Mouse (Mus musculus) brain, embryonic 14.5 days (tissue): ENCODE data around the gene Ankrd55. TPM values are rescaled to one million over a fixed set of nuclear protein-coding genes. Genes with fewer than 3 reads are reported as not detected.

ENCODE experiments used
- DNase-seq: peaks from one replicate; pipeline ENCODE4 v3.0.0-alpha.2; 2011; ENCODE audit warnings: low read depth
- CTCF ChIP-seq: fragments of 200-500 bp; IDR thresholded peaks from 2 replicates; pipeline ENCODE4 v1.5.1; 2012; ENCODE audit warnings: inconsistent platforms, mild to moderate bottlenecking, moderate library complexity, borderline replicate concordance; ENCODE audit not compliant: insufficient read depth, insufficient read length; ENCODE audit errors: extremely low read depth
- POLR2A ChIP-seq: fragments of 200-500 bp; IDR thresholded peaks from 2 replicates; pipeline ENCODE4 v1.6.1; 2012; ENCODE audit warnings: mild to moderate bottlenecking, inconsistent platforms, borderline replicate concordance; ENCODE audit not compliant: poor library complexity, insufficient read depth, insufficient read length, severe bottlenecking; ENCODE audit errors: extremely low read depth
- polyA plus RNA-seq: library from polyadenylated mRNA; depleted of rRNA; stranded (reverse); fragments of >200 nt; gene quantifications from 2 replicates; pipeline ENCODE4 v1.2.3, GENCODE M21; 2012

Ankrd55 gene
- polyA plus RNA-seq, 1 experiment = 8.5 TPM

GRCm38 (mm10) chr13:112406618-112407017 lies 118.4 kb downstream of the Ankrd55 start:
- no peak for DNase-seq
- TF ChIP-seq POLR2A (no peak), CTCF (no peak)

DNA sequence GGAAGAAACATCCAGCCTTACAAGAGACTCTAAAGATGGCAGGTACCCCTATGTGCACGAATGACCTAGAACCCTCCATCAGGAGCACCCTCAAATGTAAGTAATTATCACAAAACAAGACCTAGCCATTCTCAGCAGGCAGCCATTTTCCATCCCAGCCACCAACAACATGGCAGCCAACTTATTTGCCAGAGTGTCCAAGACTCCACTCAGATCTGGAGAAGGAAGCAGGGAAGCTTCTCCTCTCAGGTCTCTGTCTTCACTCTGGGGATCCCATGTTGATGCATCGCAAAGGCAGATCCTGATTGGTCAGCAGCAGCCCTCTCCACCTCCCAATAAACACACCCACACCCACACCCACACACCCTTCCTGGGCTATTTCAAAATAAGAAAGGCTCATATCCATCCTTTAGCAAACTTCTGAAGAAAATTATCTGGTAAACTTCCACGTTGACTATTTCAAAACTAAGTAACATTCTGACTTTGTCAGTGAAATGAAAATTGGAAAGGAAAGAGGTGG lies 119.0 kb downstream of the Ankrd55 start:
- TF ChIP-seq CTCF (no peak), POLR2A (no peak)
- no peak for DNase-seq

GRCm38 (mm10) chr13:112407776-112408490 lies 119.7 kb downstream of the Ankrd55 start:
- DNase-seq = peak; percentile 15
- TF ChIP-seq CTCF (no peak), POLR2A (no peak)

- TF ChIP-seq CTCF = no peak
- TF ChIP-seq POLR2A = no peak
These were observed 120.5 kb downstream of the Ankrd55 start for GRCm38 (mm10) chr13:112408701-112409100.

GRCm38 (mm10) chr13:112409331-112409730 lies 121.1 kb downstream of the Ankrd55 start:
- DNase-seq = no peak

More at GRCm38 (mm10) chr13:112408701-112409100, 120.5 kb downstream of the Ankrd55 start:
- DNase-seq = no peak

DNA sequence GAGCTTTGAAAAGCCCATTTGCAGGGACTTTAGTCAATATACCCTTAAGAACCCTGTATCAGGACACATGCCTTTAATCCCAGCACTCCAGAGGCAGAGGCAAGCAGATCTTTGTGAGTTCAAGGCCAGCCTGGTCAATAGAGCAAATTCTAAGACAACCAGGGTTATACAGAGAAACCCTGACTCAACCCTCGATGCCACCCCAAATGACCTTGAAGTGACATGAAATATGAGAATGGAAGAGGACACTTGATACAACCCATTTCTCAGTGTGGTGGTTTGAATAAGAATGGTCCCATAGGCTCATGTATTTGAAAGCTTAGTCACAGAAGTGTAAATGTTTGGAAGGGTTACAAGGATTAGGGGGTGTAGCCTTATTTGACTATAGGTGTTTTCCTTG lies 121.6 kb downstream of the Ankrd55 start:
- no peak for DNase-seq
- TF ChIP-seq CTCF (no peak), POLR2A (no peak)

More at GRCm38 (mm10) chr13:112409331-112409730, 121.1 kb downstream of the Ankrd55 start:
- no peak for TF ChIP-seq POLR2A
- no peak for TF ChIP-seq CTCF

- no peak for DNase-seq
- TF ChIP-seq CTCF (no peak), POLR2A (no peak)
These were observed 122.2 kb downstream of the Ankrd55 start for GRCm38 (mm10) chr13:112410461-112410860.

- no peak for TF ChIP-seq CTCF
- no peak for TF ChIP-seq POLR2A
- no peak for DNase-seq
These were observed 123.1 kb downstream of the Ankrd55 start for GRCm38 (mm10) chr13:112411216-112411822.

DNA sequence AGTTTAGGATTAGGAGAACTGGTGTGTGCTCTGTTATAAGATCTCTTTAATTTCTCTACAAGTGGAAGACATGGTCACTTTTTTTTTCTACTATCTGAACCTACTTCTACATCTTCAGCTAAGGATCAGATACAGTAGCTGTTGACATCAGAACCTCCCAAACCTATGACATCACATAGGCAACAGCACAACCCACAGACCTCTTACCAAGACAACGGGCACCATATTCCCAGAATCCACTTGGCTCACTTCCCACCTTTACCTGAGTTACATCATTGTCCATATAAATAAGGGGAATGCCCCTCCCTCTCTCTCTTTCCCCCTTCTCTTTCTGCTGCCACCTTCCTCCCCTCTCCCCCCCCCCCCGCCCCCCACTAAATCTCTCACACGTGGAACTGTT lies 124.0 kb downstream of the Ankrd55 start:
- no peak for DNase-seq
- no peak for TF ChIP-seq CTCF
- TF ChIP-seq POLR2A = no peak

DNA sequence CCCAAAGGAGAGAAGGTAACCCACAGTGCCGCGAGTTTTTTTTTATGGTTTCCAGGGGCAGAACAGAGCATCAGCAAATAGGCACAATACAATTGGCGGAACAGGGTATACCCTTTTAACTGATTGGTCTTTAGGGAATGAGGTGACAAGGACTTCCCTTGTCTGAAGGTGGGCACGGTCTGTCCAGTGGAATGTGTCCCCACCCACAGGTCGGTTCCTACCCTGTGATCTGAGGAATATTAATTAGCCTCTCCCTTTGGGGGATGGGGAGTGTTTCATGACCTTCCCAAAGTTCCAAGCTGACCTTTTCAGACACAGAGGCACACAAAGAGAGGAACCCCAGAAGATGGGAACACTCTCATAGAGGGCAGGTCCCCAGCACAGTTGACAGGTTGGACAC lies 124.6 kb downstream of the Ankrd55 start:
- TF ChIP-seq CTCF (no peak), POLR2A (no peak)
- DNase-seq = no peak

DNA sequence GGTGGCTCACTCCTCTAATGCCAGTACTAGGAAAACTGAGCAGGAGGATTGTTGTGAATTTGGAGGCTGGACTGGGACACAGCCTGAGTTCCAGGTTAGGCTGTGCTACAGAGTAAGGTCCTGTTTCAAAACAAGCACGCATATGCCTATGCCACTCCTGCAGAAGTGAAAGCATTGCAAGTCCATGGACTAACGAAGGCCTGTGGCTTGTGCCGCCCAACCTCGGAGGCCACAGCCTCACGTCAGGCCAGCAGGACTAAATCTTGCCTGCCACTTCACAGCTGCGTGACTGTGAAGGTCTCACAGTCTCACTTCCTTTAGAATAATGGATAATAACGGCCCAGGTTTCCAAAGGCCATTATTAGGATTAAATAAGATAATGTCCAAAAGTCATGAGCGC lies 125.4 kb downstream of the Ankrd55 start:
- no peak for TF ChIP-seq CTCF
- no peak for TF ChIP-seq POLR2A
- no peak for DNase-seq
